17 mouse cellular contexts compared by ENCODE assay signal in the genomic region with DNA sequence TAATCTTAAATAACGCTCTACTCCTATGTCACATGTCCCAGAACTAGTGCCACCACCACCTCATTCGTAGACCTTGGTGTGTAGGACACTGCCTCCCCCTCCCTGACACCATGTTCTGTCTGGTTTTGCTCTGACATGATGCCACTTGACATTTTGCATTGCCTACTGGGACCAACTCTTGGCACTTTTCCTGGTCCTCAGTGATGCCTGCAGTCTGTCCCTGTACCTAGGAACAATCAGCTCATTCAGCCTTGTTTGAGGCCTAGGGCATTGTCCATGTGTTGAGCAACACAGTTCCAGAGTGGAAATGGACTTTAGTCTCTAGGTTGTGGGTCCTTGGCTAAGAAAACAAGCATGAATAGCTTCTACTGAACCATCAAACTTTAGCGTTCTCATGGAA. TPM values are rescaled to one million over a fixed set of nuclear protein-coding genes. Genes with fewer than 3 reads are reported as not detected.
DNase-seq lines count a peak whose midpoint lies in the region; ATAC-seq and TF ChIP-seq lines count a peak whose summit lies in the region.
"Had no signal": no experiment of that assay in that cellular context is flagged by ENCODE, and none has a peak within 500 bp of the region (broad histone marks: within the 10 kb centered on the region; RNA-seq: fewer than 3 reads in every experiment).

No protein-coding gene starts in this region.

- H3K4me1 ChIP-seq in kidney, embryonic 16.5 days (ENCODE audit: insufficient read depth, low read length): no peaks in the 10 kb centered on the region
- no peaks in the 10 kb centered on the region for H3K4me1 ChIP-seq in midbrain, postnatal 0 days (ENCODE audit: insufficient read depth, low read length)
- H3K4me1 ChIP-seq in midbrain, embryonic 14.5 days (ENCODE audit: control insufficient read depth, insufficient read depth, low read length): no peaks in the 10 kb centered on the region
- no peaks in the 10 kb centered on the region for H3K4me1 ChIP-seq in lung, postnatal 0 days (ENCODE audit: insufficient read depth, low read depth, low read length)
- peaks cover 2% of the 10 kb centered on the region for H3K4me1 ChIP-seq in heart, adult 2 months (ENCODE audit: control insufficient read depth, insufficient read depth, low read length)
- H3K4me1 ChIP-seq: neural tube, embryonic 12.5 days had no signal

- no peaks in the 10 kb centered on the region for H3K36me3 ChIP-seq in kidney, embryonic 16.5 days (ENCODE audit: insufficient read depth, low read length)
- no peaks in the 10 kb centered on the region for H3K36me3 ChIP-seq in midbrain, postnatal 0 days (ENCODE audit: insufficient read depth, low read length)
- H3K36me3 ChIP-seq in midbrain, embryonic 14.5 days (ENCODE audit: control insufficient read depth, insufficient read depth, low read length): no peaks in the 10 kb centered on the region
- H3K36me3 ChIP-seq in lung, postnatal 0 days (ENCODE audit: insufficient read depth, low read length): no peaks in the 10 kb centered on the region
- H3K36me3 ChIP-seq in heart, adult 2 months (ENCODE audit: control insufficient read depth, insufficient read depth, low read length): no peaks in the 10 kb centered on the region
- H3K36me3 ChIP-seq: hindbrain, embryonic 12.5 days; neural tube, embryonic 12.5 days had no signal

- H3K9me3 ChIP-seq in kidney, embryonic 16.5 days (ENCODE audit: low read length): no peaks in the 10 kb centered on the region
- H3K9me3 ChIP-seq in midbrain, postnatal 0 days (ENCODE audit: low read length): no peaks in the 10 kb centered on the region
- no peaks in the 10 kb centered on the region for H3K9me3 ChIP-seq in midbrain, embryonic 14.5 days (ENCODE audit: control insufficient read depth, low read length)
- no peaks in the 10 kb centered on the region for H3K9me3 ChIP-seq in lung, postnatal 0 days (ENCODE audit: low read length)
- H3K9me3 ChIP-seq: hindbrain, embryonic 12.5 days; neural tube, embryonic 12.5 days had no signal

- H3K27me3 ChIP-seq in kidney, embryonic 16.5 days (ENCODE audit: insufficient read depth, low read length): no peaks in the 10 kb centered on the region
- no peaks in the 10 kb centered on the region for H3K27me3 ChIP-seq in midbrain, postnatal 0 days (ENCODE audit: insufficient read depth, low read length)
- H3K27me3 ChIP-seq in midbrain, embryonic 14.5 days (ENCODE audit: control insufficient read depth, insufficient read depth, low read length): no peaks in the 10 kb centered on the region
- no peaks in the 10 kb centered on the region for H3K27me3 ChIP-seq in lung, postnatal 0 days (replicated peaks; ENCODE audit: insufficient read depth, low read length)
- H3K27me3 ChIP-seq in heart, adult 2 months (ENCODE audit: control insufficient read depth, insufficient read depth, low read length): no peaks in the 10 kb centered on the region
- H3K27me3 ChIP-seq: hindbrain, embryonic 12.5 days; neural tube, embryonic 12.5 days had no signal

- intact Hi-C loops in heart, adult 2 months (cut with DNase I): no loop called here

- ATAC-seq in kidney, embryonic 16.5 days (ENCODE audit: low FRiP score, low TSS enrichment): no peak
- no peak for ATAC-seq in midbrain, postnatal 0 days (ENCODE audit: low FRiP score)
- no peak for ATAC-seq in midbrain, embryonic 14.5 days (ENCODE audit: low FRiP score, low TSS enrichment)
- no peak for ATAC-seq in lung, postnatal 0 days
- ATAC-seq: forebrain, embryonic 16.5 days; midbrain, embryonic 16.5 days had no signal

- no peak for TF ChIP-seq POLR2A in heart, adult 2 months (IDR thresholded peaks at IDR 0.05; ENCODE audit: insufficient read depth, low read depth, low read length)

- no peak overlapping the region for H3K4me2 ChIP-seq in kidney, embryonic 16.5 days (replicated peaks; ENCODE audit: low read depth, low read length)
- no peak overlapping the region for H3K4me2 ChIP-seq in midbrain, postnatal 0 days (ENCODE audit: low read depth, low read length, poor library complexity, severe bottlenecking)
- no peak overlapping the region for H3K4me2 ChIP-seq in midbrain, embryonic 14.5 days (ENCODE audit: low read length)
- no peak overlapping the region for H3K4me2 ChIP-seq in lung, postnatal 0 days (replicated peaks; ENCODE audit: low read depth, low read length)
- H3K4me2 ChIP-seq: hindbrain, embryonic 12.5 days; neural tube, embryonic 12.5 days had no signal

- WGBS in kidney, embryonic 16.5 days: 89% methylated on average over 3 of the region's 3 CpGs
- 81% methylated on average over 3 of the region's 3 CpGs for WGBS in midbrain, postnatal 0 days
- 89% methylated on average over 3 of the region's 3 CpGs for WGBS in midbrain, embryonic 14.5 days
- WGBS in lung, postnatal 0 days: 81% methylated on average over 3 of the region's 3 CpGs
- 81% methylated on average over 3 of the region's 3 CpGs for WGBS in heart, adult 2 months

- no peaks in the 10 kb centered on the region for H3K79me2 ChIP-seq in heart, adult 2 months (replicated peaks; ENCODE audit: control insufficient read depth, insufficient read depth, low read length)

- H3K9ac ChIP-seq in kidney, embryonic 16.5 days (replicated peaks; ENCODE audit: low read length): no peak overlapping the region
- H3K9ac ChIP-seq in midbrain, postnatal 0 days (replicated peaks; ENCODE audit: low read length, poor library complexity, severe bottlenecking): no peak overlapping the region
- H3K9ac ChIP-seq in midbrain, embryonic 14.5 days (replicated peaks; ENCODE audit: low read length): no peak overlapping the region
- no peak overlapping the region for H3K9ac ChIP-seq in lung, postnatal 0 days (replicated peaks; ENCODE audit: low read depth)
- H3K9ac ChIP-seq in heart, adult 2 months (ENCODE audit: low read depth, low read length): no peak overlapping the region
- H3K9ac ChIP-seq: hindbrain, embryonic 12.5 days; liver, embryonic 14.5 days; neural tube, embryonic 12.5 days had no signal

- DNase-seq in cerebellum, adult 9-11 months: peak; percentile 10
- no peak for DNase-seq in cerebellum, postnatal 36 days
- DNase-seq in kidney, adult 9 months: peak; percentile 50
- DNase-seq in midbrain, postnatal 0 days (ENCODE audit: low spot score): peak; percentile 55
- no peak for DNase-seq in midbrain, embryonic 14.5 days
- no peak for DNase-seq in lung, postnatal 0 days (ENCODE audit: low spot score)
- DNase-seq in heart, adult 2 months: no peak
- DNase-seq: adrenal gland, postnatal 25 days; lung, postnatal 4 days; thymus, postnatal 25 days had no signal

- TF ChIP-seq EP300 in lung, postnatal 0 days (IDR thresholded peaks at IDR 0.05): no peak
- no peak for TF ChIP-seq EP300 in heart, adult 2 months (IDR thresholded peaks at IDR 0.05; ENCODE audit: insufficient read depth, low read depth, low read length)

- H3K27ac ChIP-seq in kidney, embryonic 16.5 days (ENCODE audit: low read length): no peak overlapping the region
- no peak overlapping the region for H3K27ac ChIP-seq in midbrain, postnatal 0 days (ENCODE audit: low read depth, low read length)
- no peak overlapping the region for H3K27ac ChIP-seq in midbrain, embryonic 14.5 days (replicated peaks; ENCODE audit: low read depth, low read length)
- no peak overlapping the region for H3K27ac ChIP-seq in lung, postnatal 0 days (ENCODE audit: low read length)
- no peak overlapping the region for H3K27ac ChIP-seq in heart, adult 2 months
- H3K27ac ChIP-seq: hindbrain, embryonic 12.5 days; liver, embryonic 14.5 days; neural tube, embryonic 12.5 days had no signal

- no peak for TF ChIP-seq CTCF in midbrain, postnatal 0 days (IDR thresholded peaks at IDR 0.05)
- no peak for TF ChIP-seq CTCF in lung, postnatal 0 days (IDR thresholded peaks at IDR 0.05)
- no peak for TF ChIP-seq CTCF in heart, adult 2 months (IDR thresholded peaks at IDR 0.05)

- H3K4me3 ChIP-seq in kidney, embryonic 16.5 days (ENCODE audit: low read length): no peak overlapping the region
- no peak overlapping the region for H3K4me3 ChIP-seq in midbrain, postnatal 0 days (ENCODE audit: low read depth, low read length)
- no peak overlapping the region for H3K4me3 ChIP-seq in midbrain, embryonic 14.5 days (replicated peaks; ENCODE audit: low read depth, low read length)
- H3K4me3 ChIP-seq in lung, postnatal 0 days (ENCODE audit: low read depth, low read length): no peak overlapping the region
- no peak overlapping the region for H3K4me3 ChIP-seq in heart, adult 2 months
- H3K4me3 ChIP-seq: hindbrain, embryonic 12.5 days; neural tube, embryonic 12.5 days had no signal

RNA-seq across cellular contexts. Expression of gene Actc1, which starts 36.5 kb away (rescaled TPM):
- 40.4 and 70.7 TPM in 2 replicates for polyA plus RNA-seq in kidney, embryonic 16.5 days (2015; fragmentation: Nextera tagmentation; extraction: Ambion mirVana)
- total RNA-seq in midbrain, postnatal 0 days (2014; rRNA removed): 2.6 TPM in 1 of 2 replicates, not detected in the other
- 0.17 and 0.18 TPM in 2 replicates for polyA plus RNA-seq in midbrain, postnatal 0 days (2015; fragmentation: Nextera tagmentation; extraction: Ambion mirVana)
- polyA plus RNA-seq in midbrain, embryonic 14.5 days (2014; fragmentation: Nextera tagmentation; extraction: Ambion mirVana): 0.24 and 0.89 TPM in 2 replicates
- 170 and 194 TPM in 2 replicates for polyA plus RNA-seq in lung, postnatal 0 days (2015; fragmentation: Nextera tagmentation; extraction: Ambion mirVana)
- total RNA-seq in heart, adult 2 months (2021): over 10,000 TPM in 1 of 2 experiments, 1,000 to 10,000 TPM in 1; 9,778 to 11,260 TPM
- 24,627 and 41,572 TPM in 2 replicates for polyA plus RNA-seq in heart, adult 2 months (2012; rRNA removed)
- total RNA-seq: adrenal gland, postnatal 25 days; left cerebral cortex, postnatal 14 days had no signal

Comparison
In these comparisons a context has a peak if more than half of its experiments do, and no peak if none do; other contexts are left out.
1. DNase-seq: peak in cerebellum, adult 9-11 months (single experiment), kidney, adult 9 months (single experiment) and midbrain, postnatal 0 days (single experiment); none in cerebellum, postnatal 36 days (0 of 2), midbrain, embryonic 14.5 days (single experiment), lung, postnatal 0 days (single experiment) and heart, adult 2 months (0 of 2).
2. RNA of gene Actc1, which starts 36.5 kb away (polyA plus RNA-seq): 24,627 to 41,572 TPM in heart, adult 2 months; 170 to 194 TPM in lung, postnatal 0 days, 40.4 to 70.7 TPM in kidney, embryonic 16.5 days, 0.24 to 0.89 TPM in midbrain, embryonic 14.5 days and 0.17 to 0.18 TPM in midbrain, postnatal 0 days; every median in the first group is over 100 times any median in the second.